Mouse (Mus musculus) embryonic facial prominence, embryonic 12.5 days (tissue): ENCODE measurements around the gene Uqcrq. TPM values are rescaled to one million over a fixed set of nuclear protein-coding genes. Genes with fewer than 3 reads are reported as not detected.

Experiments
- ATAC-seq: fragments of 200-750 bp; cut with Nextera tagmentation; 2 replicates; pipeline ENCODE4 v1.8.0; 2017; ENCODE audit not compliant: insufficient number of reproducible peaks, insufficient read depth, low FRiP score, low TSS enrichment
- H3K27ac ChIP-seq: fragments of 300-500 bp; sonication (generic); 2 replicates; pipeline ENCODE4 v1.5.1; 2016; ENCODE audit warnings: mild to moderate bottlenecking
- H3K27me3 ChIP-seq: fragments of 300-500 bp; sonication (generic); 2 replicates; pipeline ENCODE4 v1.6.1; 2016; ENCODE audit warnings: mild to moderate bottlenecking, moderate library complexity
- H3K36me3 ChIP-seq: fragments of 300-500 bp; sonication (generic); 2 replicates; pipeline ENCODE4 v1.6.1; 2016; ENCODE audit warnings: mild to moderate bottlenecking
- H3K4me1 ChIP-seq: fragments of 300-500 bp; sonication (generic); 2 replicates; pipeline ENCODE4 v1.6.1; 2016
- H3K4me2 ChIP-seq: fragments of 300-500 bp; sonication (generic); replicated peaks from 2 replicates; pipeline ENCODE4 v1.6.1; 2016; ENCODE audit warnings: mild to moderate bottlenecking, moderate library complexity
- H3K4me3 ChIP-seq: fragments of 300-500 bp; sonication (generic); 2 replicates; pipeline ENCODE4 v1.5.1; 2016; ENCODE audit warnings: mild to moderate bottlenecking
- H3K9ac ChIP-seq: fragments of 300-500 bp; sonication (generic); 2 replicates; pipeline ENCODE4 v1.6.1; 2016; ENCODE audit warnings: mild to moderate bottlenecking, moderate library complexity
- H3K9me3 ChIP-seq: fragments of 300-500 bp; sonication (generic); 2 replicates; pipeline ENCODE4 v1.6.1; 2016; ENCODE audit warnings: mild to moderate bottlenecking, moderate library complexity
- WGBS: fragments of 180-500 bp; shearing (Covaris S2); methylation state at CpG from one replicate; pipeline ENCODE4 v1.1.7; 2016; 5-methylcytosine and 5-hydroxymethylcytosine counted together
- microRNA-seq: library from miRNA; unstranded; fragments of <30 nt; microRNA quantifications from one replicate; pipeline ENCODE4, GENCODE M21; 2017
- polyA plus RNA-seq: library from polyadenylated mRNA; unstranded; fragments of >200 nt; fragmentation: Nextera tagmentation; extraction: Ambion mirVana; gene quantifications from 2 replicates; pipeline ENCODE4 v1.2.1, GENCODE M21; 2016

The Uqcrq gene
- polyA plus RNA-seq, 1 experiment from 2014 or later = 476 TPM

DNA sequence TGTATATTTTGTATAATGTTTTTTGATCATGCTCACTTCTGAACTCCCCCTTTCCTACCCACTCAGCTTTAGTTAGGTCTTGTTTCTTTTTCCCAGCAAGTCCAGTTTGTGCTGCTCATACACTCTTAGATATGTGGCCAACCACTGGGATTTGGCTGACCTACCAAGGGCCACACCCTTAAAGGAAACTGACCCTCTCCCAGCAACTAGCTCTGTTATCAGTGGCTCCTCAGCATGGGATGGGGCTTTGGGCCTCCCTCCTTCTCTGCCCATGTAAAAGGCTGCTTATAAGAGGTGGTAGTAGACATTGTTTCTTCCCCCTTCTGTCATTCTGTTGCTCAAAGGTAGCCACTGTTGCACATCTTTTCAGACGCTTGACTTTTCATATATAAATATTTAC is 51.7 kb downstream of the Uqcrq start:
- no peak for ATAC-seq
- H3K27me3 ChIP-seq = no peaks in the 10 kb centered on the region
- no peaks in the 10 kb centered on the region for H3K9me3 ChIP-seq
- 81% methylated on average over 1 of the region's 1 CpGs for WGBS
- H3K36me3 ChIP-seq = peaks cover 29% of the 10 kb centered on the region
- no peak overlapping the region for H3K4me3 ChIP-seq
- H3K9ac ChIP-seq = no peak overlapping the region
- H3K4me1 ChIP-seq = no peaks in the 10 kb centered on the region
- no peak overlapping the region for H3K4me2 ChIP-seq
- no peak overlapping the region for H3K27ac ChIP-seq

Small RNA genes lying within 50 kb of the gene (microRNA-seq; reads per million reads assigned to microRNA genes)
- not detected for gene Mir6920

Other genes starting within 250 kb of the Uqcrq start
- gene Hspa4, start 130.4 kb downstream of the Uqcrq start, polyA plus RNA-seq = 103 and 110 TPM in 2 replicates
- 19.2 and 21.8 TPM in 2 replicates for gene Zcchc10, start 106.2 kb downstream of the Uqcrq start, polyA plus RNA-seq
- 70.3 and 71.1 TPM in 2 replicates for gene Aff4, start 80.0 kb downstream of the Uqcrq start, polyA plus RNA-seq
- 0.56 TPM in 1 of 2 replicates, not detected in the other for gene Leap2, start 7.7 kb downstream of the Uqcrq start, polyA plus RNA-seq
- 1.5 and 1.8 TPM in 2 replicates for gene Gdf9, start 192 bp upstream of the Uqcrq start, polyA plus RNA-seq
- gene Gm10447, start 26.3 kb upstream of the Uqcrq start, polyA plus RNA-seq = 0.22 and 0.27 TPM in 2 replicates
- 5.9 and 6.5 TPM in 2 replicates for gene Shroom1, start 26.4 kb upstream of the Uqcrq start, polyA plus RNA-seq
- not detected in 2 replicates for gene Gm9837, start 39.6 kb upstream of the Uqcrq start, polyA plus RNA-seq
- gene Gm9945, start 49.3 kb upstream of the Uqcrq start, polyA plus RNA-seq = 0.25 TPM in 1 of 2 replicates, not detected in the other
- 1.6 and 2.4 TPM in 2 replicates for gene Sowaha, start 49.4 kb upstream of the Uqcrq start, polyA plus RNA-seq
- gene Sept8, start 88.4 kb upstream of the Uqcrq start, polyA plus RNA-seq = 37.0 and 38.9 TPM in 2 replicates
- gene Kif3a, start 136.5 kb upstream of the Uqcrq start, polyA plus RNA-seq = 101 and 112 TPM in 2 replicates
- 1.2 and 2.3 TPM in 2 replicates for gene Il4, start 187.8 kb upstream of the Uqcrq start, polyA plus RNA-seq
- not detected in 2 replicates for gene Il13, start 203.9 kb upstream of the Uqcrq start, polyA plus RNA-seq